Mouse (Mus musculus) layer of hippocampus, postnatal 14 days (tissue): ENCODE data around the gene Clca3a2. TPM values are rescaled to one million over a fixed set of nuclear protein-coding genes. Genes with fewer than 3 reads are reported as not detected.
"Not testable (repeated sequence)": the region's sequence is repeated elsewhere in the genome, so short reads cannot be mapped to it uniquely, and the experiment has no call there.

Source experiments
- DNase-seq, 2 experiments: peaks; one replicate each; pipeline ENCODE4 v3.0.0; 2021 to 2022; ENCODE audit warnings: low spot score in 2 of 2, mixed read lengths in 1 of 2
- total RNA-seq, 2 experiments: library from RNA; stranded (reverse); gene quantifications; 2 replicates each; pipeline ENCODE4 v1.2.3; 2021

Gene Clca3a2
- total RNA-seq, 2 experiments from 2014 or later, result 0.55 to 1.2 TPM

GRCm38 (mm10) chr3:144749062-144749963 is 70.0 kb downstream of the Clca3a2 start:
- peak in 1 of 2 experiments; percentile 39 for DNase-seq

DNA sequence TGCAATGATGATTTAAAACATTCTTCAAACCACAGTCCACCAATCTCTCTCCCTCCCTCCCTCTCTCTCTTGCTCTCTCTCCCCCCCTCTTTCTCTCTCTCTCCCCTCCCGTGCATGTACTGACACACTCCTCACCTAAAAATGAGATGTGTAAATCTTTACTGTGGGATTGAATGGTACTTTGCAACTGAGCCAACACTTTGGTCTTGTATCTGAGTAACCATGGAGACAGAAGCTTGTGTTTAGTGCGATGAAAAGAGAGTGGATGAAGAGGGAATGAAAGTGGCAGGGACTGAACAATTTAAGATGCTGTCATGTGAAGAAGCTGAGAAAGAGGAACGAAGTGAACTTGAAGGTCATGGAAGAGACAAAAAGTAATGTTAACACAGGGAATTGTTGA is 71.6 kb downstream of the Clca3a2 start:
- DNase-seq, result not testable (repeated sequence)

Other genes with a start within 250 kb of the Clca3a2 start
- 10 to 100 TPM; 45.1 to 45.9 TPM for gene Hs2st1, start 249.3 kb downstream of the Clca3a2 start, total RNA-seq
- 100 to 1,000 TPM; 296 to 301 TPM for gene Selenof, start 249.2 kb downstream of the Clca3a2 start, total RNA-seq
- 10 to 100 TPM; 89.0 to 90.8 TPM for gene Sh3glb1, start 99.2 kb downstream of the Clca3a2 start, total RNA-seq
- gene Clca3a1, start 58.5 kb downstream of the Clca3a2 start, total RNA-seq, result under 1 TPM; 0.60 to 0.72 TPM
- not detected for gene Clca3b, start 29.9 kb upstream of the Clca3a2 start, total RNA-seq
- gene Clca4b, start 113.0 kb upstream of the Clca3a2 start, total RNA-seq, result not detected
- gene Clca4a, start 155.6 kb upstream of the Clca3a2 start, total RNA-seq, result not detected
- gene Clca1, start 213.3 kb upstream of the Clca3a2 start, total RNA-seq, result not detected